Mouse (Mus musculus): Measurements from ENCODE around the gene Gm10192.
"Not testable (repeated sequence)": the region's sequence is repeated elsewhere in the genome, so short reads cannot be mapped to it uniquely, and the experiment has no call there.

Gene Gm10192

DNA sequence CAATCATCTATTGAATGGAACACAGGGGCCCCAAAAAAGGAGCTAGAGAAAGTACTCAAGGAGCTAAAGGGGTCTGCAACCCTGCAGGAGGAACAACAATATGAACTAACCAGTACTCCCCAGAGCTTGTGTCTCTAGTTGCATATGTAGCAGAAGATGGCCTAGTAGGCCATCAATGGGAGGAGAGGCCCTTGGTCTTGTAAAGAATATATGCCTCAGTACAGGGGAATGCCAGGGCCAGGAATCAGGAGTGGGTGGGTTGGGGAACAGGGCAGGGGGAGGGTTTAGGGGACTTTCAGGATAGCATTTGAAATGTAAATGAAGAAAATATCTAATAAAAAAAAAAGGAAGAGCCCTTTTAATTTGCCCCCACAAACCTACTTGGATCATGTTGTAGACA, at the start of gene Gm10192:
Gene Gm10192, minus strand, starts transcription at position 101 of the 400 bp plus-strand sequence.
- CTCF ChIA-PET: not testable (repeated sequence)

- CTCF ChIA-PET: no interaction called here
These were observed 47.6 kb upstream of the Gm10192 start for GRCm38 (mm10) chr4:97230411-97231104.

DNA sequence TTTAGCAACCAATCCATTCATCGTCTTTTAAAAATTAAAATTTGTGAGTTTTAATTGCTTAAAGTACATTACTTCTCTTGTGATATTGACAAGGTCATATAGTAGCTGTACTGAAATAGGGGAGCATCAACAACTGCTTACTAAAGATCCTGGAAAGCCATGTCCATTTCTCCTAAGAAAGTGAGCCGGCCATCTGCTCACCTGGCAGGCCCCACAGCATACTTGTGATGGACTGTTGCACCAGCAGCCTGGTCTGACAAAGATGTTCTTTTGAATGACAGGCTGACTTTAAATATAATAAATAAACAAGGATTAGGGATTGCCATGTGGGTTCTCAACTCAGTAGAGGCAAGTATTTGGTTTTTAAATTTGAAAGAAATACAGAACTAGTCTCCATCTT, 36.7 kb upstream of the Gm10192 start:
- CTCF ChIA-PET: no interaction called here

DNA sequence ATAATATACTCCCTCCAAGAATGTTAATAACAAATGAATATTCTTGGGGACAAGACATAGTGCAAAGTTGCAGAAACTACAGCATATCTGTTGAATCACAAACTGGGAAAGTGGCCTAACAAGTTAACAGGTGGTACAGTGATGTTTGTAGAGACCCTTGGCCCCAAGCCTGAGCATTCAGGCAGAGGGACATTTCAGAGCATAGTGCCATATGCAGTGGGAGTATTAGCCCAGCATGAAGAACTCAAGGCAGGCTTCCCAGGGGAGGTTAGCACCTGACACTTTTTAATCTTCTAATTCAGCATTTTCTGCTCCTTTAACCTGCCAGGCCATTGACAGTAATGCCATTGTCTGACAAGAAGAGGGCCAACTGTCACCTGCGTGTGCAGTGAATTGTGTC, 34.9 kb upstream of the Gm10192 start:
- CTCF ChIA-PET: no interaction called here

DNA sequence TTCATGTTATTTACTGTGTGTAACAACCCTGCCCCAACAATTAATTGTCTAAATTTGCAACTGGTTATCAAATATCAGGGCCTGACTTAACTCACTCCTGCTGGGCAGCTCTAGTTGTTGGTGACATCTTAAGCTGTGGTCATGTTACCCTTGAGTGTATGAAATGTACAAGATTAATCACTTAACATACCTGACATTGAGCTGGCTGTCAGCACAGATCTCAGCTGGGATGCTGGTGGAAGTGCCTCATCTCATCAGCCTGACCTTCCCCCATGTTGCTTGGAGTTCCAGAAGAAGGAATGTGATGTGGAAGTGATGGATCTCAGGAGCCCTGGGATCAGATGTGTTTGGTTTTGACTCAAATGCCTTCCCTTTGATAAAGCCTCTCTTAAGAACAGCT, 29.5 kb upstream of the Gm10192 start:
- CTCF ChIA-PET: no interaction called here

DNA sequence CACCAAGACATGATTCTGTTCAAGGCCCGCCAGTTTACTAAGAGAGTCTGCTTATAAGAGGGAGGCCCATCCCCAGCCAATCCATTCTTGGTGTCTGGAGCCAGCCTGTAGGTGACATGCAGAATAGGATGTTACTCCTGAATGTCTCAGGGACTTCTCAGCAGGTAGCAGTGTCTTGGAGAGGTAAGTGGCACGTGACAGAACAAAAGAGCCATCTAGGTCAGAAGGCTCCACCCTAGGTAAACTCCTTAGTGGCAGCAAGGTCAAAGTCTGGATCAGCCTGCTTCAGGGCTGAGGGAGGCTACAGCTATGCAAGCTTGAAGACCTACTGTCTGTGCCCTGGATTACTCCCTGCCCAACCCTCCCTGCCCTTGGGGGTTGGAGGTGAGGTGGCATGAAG, 20.0 kb upstream of the Gm10192 start:
- CTCF ChIA-PET: not testable (repeated sequence)

DNA sequence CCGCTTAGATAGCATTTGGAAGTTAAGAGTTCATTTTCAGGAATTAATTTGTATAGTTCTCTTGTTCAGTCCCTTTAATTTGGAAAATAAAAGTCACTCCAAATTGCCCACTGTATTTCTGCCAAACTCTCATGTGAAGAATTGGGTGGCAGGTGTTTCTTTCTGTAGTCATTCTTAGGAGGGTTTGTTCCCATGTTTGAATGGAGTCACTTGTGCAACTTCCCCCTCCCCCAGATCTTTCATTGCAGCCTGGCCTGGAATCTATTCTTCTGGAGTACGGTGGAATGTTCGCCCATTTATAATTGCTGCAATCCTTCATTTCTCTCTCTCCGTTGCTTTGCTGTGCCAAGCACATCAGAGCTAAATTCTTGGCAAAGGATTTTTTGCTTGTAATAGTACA, 10.2 kb upstream of the Gm10192 start:
- CTCF ChIA-PET: no interaction called here

DNA sequence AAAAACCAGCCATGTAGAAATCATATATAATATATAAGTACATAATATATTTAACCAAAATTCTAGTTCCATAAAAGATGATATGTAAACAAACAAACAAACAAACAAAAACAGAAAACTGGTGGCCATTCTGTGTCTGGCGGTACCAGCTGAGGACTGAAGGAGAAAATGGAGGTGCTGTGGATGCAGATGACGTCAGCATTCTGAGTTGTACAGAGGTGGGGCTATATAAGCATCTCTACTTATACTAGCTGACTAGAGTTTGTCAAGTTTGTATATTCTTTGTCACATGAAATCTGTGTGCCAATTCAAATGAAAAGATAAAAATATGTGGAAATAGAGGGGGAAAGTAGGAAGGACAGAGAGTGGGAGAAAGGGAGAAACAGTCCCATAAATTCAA, 9.6 kb upstream of the Gm10192 start:
- CTCF ChIA-PET: no interaction called here

- CTCF ChIA-PET: no interaction called here
These were observed 2.6 kb downstream of the Gm10192 start for GRCm38 (mm10) chr4:97180396-97180795.

GRCm38 (mm10) chr4:97156841-97157345, 26.1 kb downstream of the Gm10192 start:
- CTCF ChIA-PET: no interaction called here

DNA sequence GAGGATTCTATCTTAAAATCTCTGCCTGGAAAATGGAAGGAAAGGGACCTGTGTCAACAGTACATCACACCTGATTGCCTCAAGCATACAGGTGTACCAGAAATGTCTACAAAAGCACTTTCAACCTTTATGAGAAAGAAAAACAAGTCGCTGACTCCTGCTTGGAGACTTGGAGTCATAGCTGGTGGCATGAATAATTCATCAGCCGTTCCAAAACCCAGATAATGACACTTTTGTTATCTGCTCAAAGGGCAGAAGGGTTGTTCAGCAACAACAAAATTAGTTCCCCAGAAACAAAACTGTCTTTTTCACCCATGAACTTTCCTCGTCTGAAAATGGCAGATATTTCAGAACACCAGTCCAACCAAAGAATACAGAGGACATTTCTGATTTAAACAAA, 26.9 kb downstream of the Gm10192 start:
- CTCF ChIA-PET: no interaction called here

DNA sequence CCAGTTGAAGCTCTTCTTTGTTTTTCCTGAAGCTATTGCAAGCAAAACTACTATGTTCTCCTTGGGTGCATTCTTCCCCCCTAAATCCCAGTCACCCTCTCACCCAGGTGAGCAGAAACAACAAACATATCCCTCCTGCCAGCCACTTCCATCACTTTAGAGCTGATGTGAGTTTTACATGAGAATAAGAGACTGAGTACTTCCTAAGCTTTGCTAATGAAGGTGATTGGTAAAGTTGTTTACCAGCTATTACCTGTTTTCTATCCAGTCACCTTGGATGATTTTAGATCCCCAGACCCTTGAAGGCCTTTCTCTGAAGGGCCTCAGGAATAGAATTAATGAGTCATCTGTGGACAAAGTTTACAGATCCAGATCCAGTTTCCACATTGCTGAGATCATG, 29.4 kb downstream of the Gm10192 start:
- CTCF ChIA-PET: no interaction called here

DNA sequence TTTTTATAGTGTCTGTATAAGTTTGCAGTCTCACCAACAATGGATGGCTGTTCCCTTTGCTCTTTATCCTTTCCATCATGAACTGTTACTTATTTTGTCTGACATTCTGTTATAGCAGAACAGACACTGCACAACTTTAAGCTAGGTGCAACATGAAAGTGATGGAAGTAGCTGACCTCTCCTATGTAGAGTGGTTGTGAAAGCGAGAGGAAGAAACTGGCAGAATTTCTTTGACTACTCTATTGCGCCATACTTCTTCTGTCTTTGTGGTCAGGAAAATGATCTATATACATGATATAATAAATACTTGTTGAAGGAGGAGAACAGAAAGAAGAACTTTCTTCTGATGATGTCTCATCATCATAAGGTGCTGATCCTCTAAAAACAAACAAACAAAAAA, 40.5 kb downstream of the Gm10192 start:
- CTCF ChIA-PET: no interaction called here
